15 mouse cellular contexts compared by ENCODE assay signal in genomic region chr1:187976353-187976730, GRCm38 (mm10).
DNase-seq lines count a peak whose midpoint lies in the region; ATAC-seq lines count a peak whose summit lies in the region.
"Had no signal": no experiment of that assay in that cellular context is flagged by ENCODE, and none has a peak within 500 bp of the region (broad histone marks: within the 10 kb centered on the region; RNA-seq: fewer than 3 reads in every experiment).

No protein-coding gene starts in this region.

- ATAC-seq in common myeloid progenitor, adult 5-6 weeks (replicated peaks; ENCODE audit: low read depth, poor library complexity, severe bottlenecking), result peak; percentile 45; the same call in 1 of the 2 replicates
- peak; percentile 15 to 67; a peak in 3 of 4 replicates for ATAC-seq in hematopoietic stem cell, adult 5-6 weeks (replicated peaks in 1 of 2; ENCODE audit: insufficient read depth in 1 of 2, low FRiP score in 2 of 2, low TSS enrichment in 1 of 2, low read depth in 1 of 2, poor library complexity in 2 of 2, severe bottlenecking in 2 of 2)
- ATAC-seq: activated CD4-positive, CD25-positive, alpha-beta regulatory T cell, adult 4 months; CD4-positive, CD25-positive, alpha-beta regulatory T cell, adult 4 months; forebrain, embryonic 16.5 days; Patski had no signal

- peak; percentile 59 for DNase-seq in heart, adult 11 months
- no peak for DNase-seq in heart, postnatal 4 days
- DNase-seq in frontal cortex, postnatal 10 days (ENCODE audit: low spot score in 2 of 2), result no peak
- DNase-seq: adrenal gland, adult 8-10 months; adrenal gland, postnatal 14 days; adrenal gland, postnatal 36 days; B cell, adult 2 months; cerebellum, adult 9-10 months; embryo, embryonic 11 days had no signal
